Mouse (Mus musculus) embryonic facial prominence, embryonic 10.5 days (tissue): ENCODE measurements at regions not wholly inside any gene's neighbourhood (a gene's known extent, or its start where the extent isn't known, plus 50 kb on each side); places are given as distances from the start of the nearest gene placed in this dataset.
"Not testable (repeated sequence)": the region's sequence is repeated elsewhere in the genome, so short reads cannot be mapped to it uniquely, and the experiment has no call there.

Experiments
- DNase-seq: peaks from one replicate; pipeline ENCODE4 v3.0.0-alpha.2; 2017; ENCODE audit warnings: low spot score
- H3K27ac ChIP-seq: fragments of 300-500 bp; sonication (generic); replicated peaks from 2 replicates; pipeline ENCODE4 v1.5.1; 2016; ENCODE audit warnings: mild to moderate bottlenecking
- H3K27me3 ChIP-seq: fragments of 300-500 bp; sonication (generic); replicated peaks from 2 replicates; pipeline ENCODE4 v1.6.1; 2016; ENCODE audit warnings: low read depth, mild to moderate bottlenecking; ENCODE audit not compliant: poor library complexity, severe bottlenecking
- H3K36me3 ChIP-seq: fragments of 300-500 bp; sonication (generic); replicated peaks from 2 replicates; pipeline ENCODE4 v1.6.1; 2016; ENCODE audit warnings: mild to moderate bottlenecking, moderate library complexity
- H3K4me1 ChIP-seq: fragments of 300-500 bp; sonication (generic); 2 replicates; pipeline ENCODE4 v1.6.1; 2016
- H3K4me3 ChIP-seq: fragments of 300-500 bp; sonication (generic); 2 replicates; pipeline ENCODE4 v1.5.1; 2016; ENCODE audit warnings: mild to moderate bottlenecking, moderate library complexity
- H3K9me3 ChIP-seq: fragments of 300-500 bp; sonication (generic); 2 replicates; pipeline ENCODE4 v1.6.1; 2016; ENCODE audit warnings: mild to moderate bottlenecking
- WGBS: fragments of 180-500 bp; shearing (Covaris S2); methylation state at CpG from one replicate; pipeline ENCODE4 v1.1.7; 2016; 5-methylcytosine and 5-hydroxymethylcytosine counted together

DNA sequence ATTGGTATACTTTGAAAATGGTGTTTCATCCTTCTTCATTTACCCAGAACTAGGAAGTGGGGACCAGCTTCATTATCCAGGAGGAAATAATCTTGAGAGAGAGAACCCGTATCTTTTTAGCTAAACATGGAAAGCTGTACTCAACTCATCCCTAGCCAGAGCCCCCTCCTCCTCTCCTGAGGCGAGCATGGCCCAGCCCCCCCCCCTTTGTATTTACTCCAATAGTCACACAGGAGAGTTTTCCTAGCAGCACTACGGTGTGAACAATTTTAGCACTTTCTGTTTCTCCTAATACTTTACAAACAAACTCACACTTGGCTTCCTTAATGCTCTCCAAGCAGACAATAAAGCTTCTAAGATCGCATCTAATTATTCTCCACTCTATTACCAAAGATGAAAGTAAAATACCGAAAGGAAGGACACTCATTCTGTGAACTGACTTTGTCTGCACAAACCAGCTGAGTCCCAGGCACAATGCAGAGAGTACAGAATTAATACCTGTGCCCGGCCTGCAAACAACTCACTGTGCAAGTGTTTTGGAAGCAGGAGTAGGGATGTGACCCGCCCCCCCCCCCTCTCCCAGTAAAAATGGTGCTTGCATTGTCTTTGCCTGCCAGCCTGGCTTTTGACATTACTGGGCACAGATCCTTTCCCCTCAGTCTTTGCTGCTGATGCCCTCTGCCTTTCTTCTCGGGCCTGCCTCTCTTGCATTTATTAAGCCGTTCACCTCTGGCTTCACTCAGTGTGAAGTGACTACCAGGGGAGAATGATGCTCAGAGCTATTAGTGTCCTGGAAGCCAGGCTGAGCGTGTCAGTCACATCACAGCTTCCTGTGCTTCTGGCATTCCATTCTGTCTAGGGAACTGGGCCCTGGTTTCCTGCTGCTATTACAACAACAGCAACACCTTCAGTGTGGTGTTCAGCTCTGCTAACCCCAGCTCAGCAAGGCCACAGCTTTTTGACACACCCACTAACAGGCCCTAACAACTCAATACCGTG lies 107.9 kb downstream of the Dad1 start:
- H3K27ac ChIP-seq, result no peak overlapping the region; the same call in 1 of the 2 replicates
- DNase-seq, result no peak
- no peak overlapping the region for H3K4me3 ChIP-seq
- 41% methylated on average over 11 of the region's 11 CpGs for WGBS
- no peaks in the 10 kb centered on the region for H3K9me3 ChIP-seq
- H3K4me1 ChIP-seq, result peaks cover 14% of the 10 kb centered on the region
- no peaks in the 10 kb centered on the region for H3K27me3 ChIP-seq
- H3K36me3 ChIP-seq, result no peaks in the 10 kb centered on the region

DNA sequence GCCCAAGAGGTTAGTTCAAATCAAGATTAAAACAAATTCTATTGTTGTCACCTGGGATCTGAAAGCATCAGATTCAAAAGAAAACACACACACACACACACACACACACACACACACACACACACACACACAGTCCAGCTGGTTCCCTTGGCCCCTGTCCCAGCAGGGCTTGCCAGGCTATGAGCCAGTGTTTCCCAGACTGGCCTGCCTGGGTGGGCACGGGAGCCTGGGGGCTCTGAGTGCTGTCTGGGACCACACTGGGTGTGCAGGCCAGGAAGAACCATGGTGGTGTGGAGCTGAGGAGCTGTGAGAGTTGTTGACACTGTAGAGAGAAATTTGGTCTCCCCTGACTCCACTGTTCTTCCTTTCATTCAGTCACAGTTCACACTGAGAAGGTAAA lies 110.1 kb downstream of the Dad1 start:
- no peak overlapping the region for H3K27ac ChIP-seq
- peaks cover 14% of the 10 kb centered on the region for H3K4me1 ChIP-seq
- WGBS, result 83% methylated on average over 1 of the region's 1 CpGs
- H3K9me3 ChIP-seq, result no peaks in the 10 kb centered on the region
- no peak overlapping the region for H3K4me3 ChIP-seq
- no peaks in the 10 kb centered on the region for H3K27me3 ChIP-seq
- no peak for DNase-seq
- H3K36me3 ChIP-seq, result no peaks in the 10 kb centered on the region

- Histone ChIP-seq H3K27ac (no peak overlapping the region), H3K4me3 (no peak overlapping the region), H3K9me3 (no peaks in the 10 kb centered on the region), H3K4me1 (no peaks in the 10 kb centered on the region), H3K27me3 (no peaks in the 10 kb centered on the region), H3K36me3 (no peaks in the 10 kb centered on the region)
- 92% methylated on average over 3 of the region's 3 CpGs for WGBS
- DNase-seq, result no peak
Measured at GRCm38 (mm10) chr14:54138288-54138687, 115.6 kb downstream of the Dad1 start.

- WGBS, result 91% methylated on average over 3 of the region's 3 CpGs
- no peaks in the 10 kb centered on the region for H3K9me3 ChIP-seq
- H3K4me3 ChIP-seq, result no peak overlapping the region
- no peaks in the 10 kb centered on the region for H3K36me3 ChIP-seq
- no peaks in the 10 kb centered on the region for H3K27me3 ChIP-seq
- H3K27ac ChIP-seq, result no peak overlapping the region
- H3K4me1 ChIP-seq, result no peaks in the 10 kb centered on the region
- no peak for DNase-seq
Measured at GRCm38 (mm10) chr14:54136538-54136937, 117.4 kb downstream of the Dad1 start.

DNA sequence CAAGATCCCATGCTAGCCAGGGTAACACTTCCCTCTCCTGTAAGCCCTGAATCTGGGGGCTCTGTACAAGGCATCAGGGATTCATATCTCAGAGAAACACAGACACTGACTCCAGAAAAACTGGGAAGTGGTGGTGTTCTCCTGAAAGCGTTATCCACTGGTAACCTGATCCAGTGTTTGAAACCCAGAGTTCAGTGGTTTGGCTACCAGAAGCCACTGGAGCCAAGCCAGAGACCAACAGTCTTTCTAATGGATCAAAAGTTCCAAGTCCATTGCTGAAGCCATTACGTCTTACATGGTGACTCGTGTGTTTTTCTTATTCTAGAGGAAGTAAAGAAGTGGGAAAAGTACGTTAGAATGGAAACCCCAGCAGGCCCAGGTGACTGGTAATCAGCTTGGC lies 125.6 kb downstream of the Dad1 start:
- 82% methylated on average over 4 of the region's 4 CpGs for WGBS
- H3K36me3 ChIP-seq, result no peaks in the 10 kb centered on the region
- no peaks in the 10 kb centered on the region for H3K9me3 ChIP-seq
- H3K27ac ChIP-seq, result no peak overlapping the region
- H3K4me1 ChIP-seq, result peaks cover 13% of the 10 kb centered on the region
- no peak overlapping the region for H3K4me3 ChIP-seq
- H3K27me3 ChIP-seq, result no peaks in the 10 kb centered on the region
- DNase-seq, result no peak

DNA sequence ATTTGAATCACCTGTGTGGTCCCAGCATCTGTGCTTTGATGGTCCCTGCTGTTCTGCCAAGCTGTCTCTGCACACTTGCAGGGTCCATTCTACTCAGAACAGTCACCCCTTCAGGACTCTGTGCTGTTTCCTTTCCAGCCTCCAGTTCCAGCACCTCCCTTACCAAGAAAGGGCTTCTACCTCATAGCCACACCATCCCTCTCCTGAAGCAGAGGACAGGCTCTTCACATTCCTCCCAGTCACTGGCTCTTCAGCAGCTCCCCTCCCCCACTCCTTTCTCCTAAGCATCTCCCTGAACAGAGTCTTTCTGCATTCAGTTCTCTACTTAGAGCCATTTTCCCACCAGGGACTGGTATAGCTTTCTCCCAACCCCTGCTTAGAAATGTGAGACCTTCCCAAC lies 128.4 kb downstream of the Dad1 start:
- Histone ChIP-seq H3K27me3 (no peaks in the 10 kb centered on the region), H3K9me3 (no peaks in the 10 kb centered on the region), H3K36me3 (no peaks in the 10 kb centered on the region), H3K27ac (no peak overlapping the region), H3K4me1 (peaks cover 19% of the 10 kb centered on the region), H3K4me3 (no peak overlapping the region)
- no peak for DNase-seq

GRCm38 (mm10) chr14:54121973-54122372 lies 131.9 kb downstream of the Dad1 start:
- Histone ChIP-seq H3K27ac (no peak overlapping the region), H3K27me3 (no peaks in the 10 kb centered on the region), H3K36me3 (no peaks in the 10 kb centered on the region), H3K4me3 (no peak overlapping the region), H3K9me3 (no peaks in the 10 kb centered on the region), H3K4me1 (peaks cover 19% of the 10 kb centered on the region)
- DNase-seq, result no peak
- 74% methylated on average over 7 of the region's 7 CpGs for WGBS

GRCm38 (mm10) chr14:54121340-54121739 lies 132.6 kb downstream of the Dad1 start:
- Histone ChIP-seq H3K9me3 (no peaks in the 10 kb centered on the region), H3K27ac (no peak overlapping the region), H3K4me3 (no peak overlapping the region), H3K4me1 (peaks cover 19% of the 10 kb centered on the region), H3K36me3 (no peaks in the 10 kb centered on the region), H3K27me3 (no peaks in the 10 kb centered on the region)
- DNase-seq, result no peak
- 78% methylated on average over 4 of the region's 4 CpGs for whole genome bisulfite sequencing

DNA sequence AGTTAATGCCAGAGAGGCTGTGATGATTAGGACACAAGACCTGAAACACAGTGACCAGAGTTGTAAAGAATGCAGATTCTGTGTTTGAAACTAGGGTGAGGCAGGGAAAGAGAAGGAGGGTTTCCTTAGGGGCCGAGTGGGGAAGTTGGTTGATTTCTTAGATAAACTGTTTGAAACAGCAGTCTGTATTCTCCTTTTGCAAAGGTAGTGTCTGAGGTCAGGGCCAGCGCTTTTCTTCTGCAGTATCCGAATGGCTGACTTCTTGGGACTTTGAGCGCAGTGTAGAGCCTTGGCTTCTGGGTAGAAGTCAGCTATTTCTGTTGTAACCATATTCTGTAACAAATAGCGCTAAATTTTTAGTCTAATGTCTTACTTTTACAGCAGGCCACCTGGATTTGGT lies 133.7 kb downstream of the Dad1 start:
- no peak for DNase-seq

GRCm38 (mm10) chr14:54117607-54118006 lies 136.3 kb downstream of the Dad1 start:
- H3K27ac ChIP-seq, DNase-seq, H3K36me3 ChIP-seq, H3K4me3 ChIP-seq, H3K4me1 ChIP-seq, H3K27me3 ChIP-seq, H3K9me3 ChIP-seq: not testable (repeated sequence)
- WGBS, result 96% methylated on average over 8 of the region's 8 CpGs

More for the DNA sequence above, 133.7 kb downstream of the Dad1 start:
- Histone ChIP-seq H3K9me3 (no peaks in the 10 kb centered on the region), H3K36me3 (no peaks in the 10 kb centered on the region), H3K27ac (no peak overlapping the region), H3K4me1 (peaks cover 12% of the 10 kb centered on the region), H3K4me3 (no peak overlapping the region), H3K27me3 (no peaks in the 10 kb centered on the region)
- WGBS, result 90% methylated on average over 5 of the region's 5 CpGs

DNA sequence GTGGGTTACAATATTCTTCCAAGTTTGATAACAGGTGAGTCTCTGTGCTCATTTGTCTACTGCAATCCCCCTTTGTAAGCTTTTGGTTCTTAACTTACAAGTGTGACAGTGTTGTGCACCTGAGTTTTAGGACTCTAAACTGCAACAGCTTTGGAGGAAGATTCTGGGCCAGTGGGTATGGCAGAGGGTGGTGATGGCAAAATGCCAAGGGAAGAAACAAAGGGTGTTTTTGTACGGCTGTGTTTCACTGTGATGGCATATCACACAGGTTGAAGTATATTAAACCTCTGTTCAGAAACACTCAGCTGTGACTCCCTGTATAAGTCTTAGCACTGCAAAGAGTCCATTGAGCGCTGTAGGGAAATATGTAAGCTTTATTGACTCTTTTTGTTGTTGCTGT lies 140.7 kb downstream of the Dad1 start:
- no peaks in the 10 kb centered on the region for H3K36me3 ChIP-seq
- no peaks in the 10 kb centered on the region for H3K9me3 ChIP-seq
- no peak for DNase-seq
- H3K27ac ChIP-seq, result no peak overlapping the region
- H3K4me1 ChIP-seq, result peaks cover 6% of the 10 kb centered on the region; the same call in 1 of the 2 replicates
- no peaks in the 10 kb centered on the region for H3K27me3 ChIP-seq
- H3K4me3 ChIP-seq, result no peak overlapping the region
- 90% methylated on average over 2 of the region's 2 CpGs for WGBS

- no peaks in the 10 kb centered on the region for H3K27me3 ChIP-seq
- no peak overlapping the region for H3K27ac ChIP-seq
- no peak overlapping the region for H3K4me3 ChIP-seq
- peaks cover 10% of the 10 kb centered on the region; the same call in 1 of the 2 replicates for H3K4me1 ChIP-seq
- H3K36me3 ChIP-seq, result no peaks in the 10 kb centered on the region
- no peak for DNase-seq
- no peaks in the 10 kb centered on the region for H3K9me3 ChIP-seq
- 86% methylated on average over 3 of the region's 3 CpGs for WGBS
Measured at GRCm38 (mm10) chr14:54110971-54111370, 142.9 kb downstream of the Dad1 start.

DNA sequence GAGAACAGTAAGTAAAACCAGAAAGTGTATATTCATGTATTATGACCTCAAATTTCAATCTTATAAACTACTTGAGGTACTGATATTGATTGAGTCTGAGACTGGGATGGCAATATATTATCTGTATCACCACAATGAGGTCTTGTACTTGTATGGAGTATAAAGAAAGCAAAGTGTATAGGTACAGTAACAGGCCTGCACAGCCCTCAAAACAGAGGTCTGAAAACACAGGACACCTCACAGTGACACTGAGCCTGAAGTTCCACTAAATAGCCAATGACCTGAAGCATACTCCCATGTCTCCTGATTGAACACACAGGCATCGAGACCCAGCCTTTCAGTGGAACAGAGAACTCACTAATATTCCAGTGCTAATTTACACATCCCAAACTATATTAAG lies 144.8 kb downstream of the Dad1 start:
- Histone ChIP-seq H3K36me3 (no peaks in the 10 kb centered on the region), H3K27me3 (no peaks in the 10 kb centered on the region), H3K9me3 (no peaks in the 10 kb centered on the region), H3K27ac (no peak overlapping the region), H3K4me3 (no peak overlapping the region), H3K4me1 (peaks cover 10% of the 10 kb centered on the region; the same call in 1 of the 2 replicates)
- DNase-seq, result no peak
- 85% methylated on average over 1 of the region's 1 CpGs for WGBS
